Mouse (Mus musculus) stomach, postnatal 0 days (tissue): ENCODE measurements around the gene Ints14.

ENCODE experiments used
- CTCF ChIP-seq: IDR thresholded peaks from 2 replicates; pipeline ENCODE4 v1.5.1; 2016; ENCODE audit warnings: antibody characterized with exemption, low read depth, mild to moderate bottlenecking, moderate library complexity
- EP300 ChIP-seq: optimal IDR thresholded peaks from 2 replicates; pipeline ENCODE3; 2016; ENCODE audit warnings: antibody characterized with exemption

DNA sequence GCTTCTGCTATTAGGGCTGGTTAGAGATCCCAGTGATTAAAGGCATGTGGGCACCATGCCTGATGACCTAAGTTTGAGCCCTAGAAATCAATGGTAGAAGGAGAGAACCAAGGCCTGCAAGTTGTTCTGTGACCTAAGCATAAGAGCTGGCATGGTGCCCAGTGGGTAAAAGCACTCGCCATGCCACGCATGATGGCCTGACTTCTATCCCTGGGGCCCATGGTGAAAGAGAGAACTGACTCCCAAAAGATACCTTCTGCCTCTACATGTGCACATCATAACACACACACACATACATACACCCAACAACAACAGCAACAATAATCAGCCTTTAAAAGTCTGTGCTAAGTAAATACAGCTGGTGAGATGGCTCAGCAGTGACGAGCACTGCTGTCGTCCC, 47.3 kb upstream of the Ints14 start:
- TF ChIP-seq EP300, result no peak
- TF ChIP-seq CTCF, result no peak
